Mouse (Mus musculus) cerebellum, postnatal 25 days (tissue): ENCODE measurements around the gene Pde7b.

Experiments
- DNase-seq, 2 experiments: peaks; one replicate each; pipeline ENCODE4 v3.0.0; 2021; ENCODE audit warnings: mixed read lengths in 2 of 2

Gene Pde7b

DNA sequence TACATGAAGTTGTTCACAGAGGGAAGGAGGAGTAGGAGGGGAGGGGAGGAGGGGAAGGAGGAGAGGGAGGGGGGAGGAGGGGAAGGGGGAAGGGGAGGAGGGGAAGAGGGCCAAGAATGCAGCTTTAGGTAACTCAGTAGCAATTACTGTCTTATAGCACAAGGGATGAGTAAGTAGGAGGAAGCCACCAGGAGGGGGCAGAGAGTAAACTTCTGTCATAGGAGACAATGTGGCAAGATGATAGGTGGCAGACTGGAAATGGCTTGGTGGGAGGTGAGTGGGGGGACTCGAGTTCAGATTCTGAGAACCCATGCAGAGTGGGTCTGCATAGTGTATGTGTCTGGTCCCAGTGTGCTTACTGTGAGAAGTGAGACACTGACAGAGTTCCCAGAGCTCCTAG lies 234.1 kb downstream of the Pde7b start:
- DNase-seq = no peak

- DNase-seq = no peak
Measured at GRCm38 (mm10) chr10:20490281-20490680, 234.6 kb downstream of the Pde7b start.

DNA sequence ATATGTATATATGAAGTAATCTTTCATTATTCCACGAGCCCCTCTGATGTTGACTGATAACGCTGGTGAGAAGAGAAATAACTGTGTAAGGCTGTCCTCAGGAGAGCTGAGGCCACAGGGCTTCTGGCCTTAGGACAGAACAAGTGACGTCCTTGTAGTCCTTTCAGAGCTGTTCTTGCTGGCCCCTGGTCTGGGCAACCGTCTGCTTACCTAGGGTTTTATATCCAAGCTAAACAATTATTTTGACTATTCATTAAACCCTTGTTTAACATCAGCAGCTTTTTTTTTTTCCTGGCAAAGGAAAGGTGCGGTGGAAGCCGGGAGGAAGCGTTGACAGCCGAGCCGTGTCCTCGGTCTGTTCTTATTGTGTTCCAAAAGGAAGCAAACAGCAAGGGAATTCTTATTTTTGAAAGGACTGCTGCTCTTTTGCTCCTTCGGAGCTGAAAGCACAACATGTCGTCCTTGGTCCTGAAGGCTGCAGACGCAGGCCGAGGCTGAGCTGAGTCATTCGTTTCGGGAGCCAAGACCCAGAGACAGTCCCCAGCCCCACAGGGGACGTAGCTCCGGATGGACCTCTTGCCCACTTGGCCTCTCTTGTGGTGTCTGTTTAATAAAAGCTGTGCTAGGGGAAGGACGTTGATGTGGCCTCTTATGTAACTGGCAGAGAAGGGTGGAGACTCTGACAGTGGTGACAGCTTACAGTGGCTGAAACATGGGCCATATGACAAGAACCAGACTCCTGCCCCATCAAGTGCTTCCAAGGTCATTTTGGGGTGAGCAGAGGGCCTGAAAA lies 238.2 kb downstream of the Pde7b start:
- peak; percentile 7 to 8 for DNase-seq

- no peak for DNase-seq
Measured at GRCm38 (mm10) chr10:20485816-20486215, 239.1 kb downstream of the Pde7b start.

- no peak for DNase-seq
Measured at GRCm38 (mm10) chr10:20479481-20479880, 245.4 kb downstream of the Pde7b start.

GRCm38 (mm10) chr10:20478456-20478855 lies 246.4 kb downstream of the Pde7b start:
- DNase-seq = no peak

DNA sequence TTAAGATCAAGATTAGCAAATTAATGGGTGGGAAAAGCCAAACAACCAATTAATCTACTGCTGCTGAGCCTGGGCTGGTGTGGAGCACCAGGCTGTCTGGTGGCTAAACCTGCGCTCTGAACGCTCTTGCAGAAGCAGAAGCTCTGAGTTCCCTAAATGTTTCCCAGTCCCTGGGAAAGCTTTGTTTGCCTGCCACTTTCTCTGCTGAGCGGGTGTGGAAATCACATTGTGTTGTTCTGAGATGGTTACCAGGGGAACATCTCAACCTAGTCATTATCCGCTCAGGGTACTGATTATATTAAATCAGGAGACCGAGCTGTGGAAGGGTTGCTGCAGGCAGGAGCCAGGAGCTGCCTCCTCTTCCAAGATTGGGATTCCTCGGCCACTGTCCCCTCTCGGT lies 250.0 kb downstream of the Pde7b start:
- no peak for DNase-seq

DNA sequence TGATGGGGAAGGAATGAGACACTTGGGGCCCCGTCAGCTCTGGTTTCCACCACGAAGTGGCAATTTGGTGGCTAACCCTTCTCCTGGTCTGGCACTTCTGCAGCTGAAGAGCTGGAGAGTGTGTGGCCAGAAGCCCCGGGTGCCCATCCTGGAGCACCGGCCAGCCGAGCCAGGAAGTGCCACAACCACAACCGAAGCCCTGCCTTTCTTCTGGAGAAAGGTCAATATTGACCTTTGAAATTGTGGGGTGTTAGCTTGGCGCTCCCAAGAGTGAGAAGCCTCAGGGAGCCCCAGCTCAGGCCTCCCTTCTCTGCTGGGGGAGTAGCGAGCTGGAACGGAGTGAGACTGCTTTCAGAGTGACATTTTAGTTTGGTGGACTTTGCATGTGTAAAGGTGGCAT lies 250.8 kb downstream of the Pde7b start:
- no peak for DNase-seq

DNA sequence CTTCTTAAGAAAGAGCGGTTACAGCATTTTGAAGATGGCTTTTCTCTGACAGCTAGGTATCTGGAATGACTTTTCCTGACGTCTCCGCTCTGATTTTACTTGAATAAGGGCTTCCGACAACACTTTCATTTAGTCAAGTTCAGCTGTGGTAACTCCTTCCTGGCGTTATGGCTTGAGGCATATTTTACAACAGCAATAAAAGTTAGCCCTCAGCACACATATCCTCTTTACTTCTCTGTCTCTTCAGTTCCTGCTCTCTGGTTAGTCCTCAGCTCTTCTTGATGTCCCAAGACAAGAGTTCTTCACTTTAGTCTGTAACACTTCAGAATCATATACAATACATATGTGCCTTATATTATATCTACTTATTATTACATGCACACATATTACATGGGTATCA lies 251.4 kb downstream of the Pde7b start:
- no peak for DNase-seq

- no peak for DNase-seq
Measured at GRCm38 (mm10) chr10:20472007-20472406, 252.9 kb downstream of the Pde7b start.

GRCm38 (mm10) chr10:20464631-20465030 lies 260.2 kb downstream of the Pde7b start:
- no peak for DNase-seq

GRCm38 (mm10) chr10:20463941-20464340 lies 260.9 kb downstream of the Pde7b start:
- no peak for DNase-seq

DNA sequence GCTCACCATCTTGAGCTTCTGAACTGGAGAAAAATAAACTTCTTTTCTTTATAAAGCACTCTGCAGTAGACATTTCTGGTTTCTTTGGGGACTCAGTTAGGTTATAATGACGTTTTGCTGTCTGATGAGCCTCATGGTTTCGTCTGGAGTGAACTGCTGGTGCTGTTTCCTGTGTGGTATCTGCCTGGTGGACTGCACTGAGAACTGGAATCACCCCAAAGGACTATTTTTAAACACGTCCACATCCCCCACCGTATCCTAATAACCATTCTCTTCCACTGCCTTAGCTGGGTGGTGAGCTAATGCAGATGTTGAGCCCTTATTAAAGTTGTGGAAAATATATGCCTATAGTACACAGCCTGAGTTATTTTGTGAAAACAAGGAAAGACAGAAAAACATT lies 262.3 kb downstream of the Pde7b start:
- DNase-seq = no peak

GRCm38 (mm10) chr10:20459657-20460350 lies 265.1 kb downstream of the Pde7b start:
- no peak for DNase-seq

DNA sequence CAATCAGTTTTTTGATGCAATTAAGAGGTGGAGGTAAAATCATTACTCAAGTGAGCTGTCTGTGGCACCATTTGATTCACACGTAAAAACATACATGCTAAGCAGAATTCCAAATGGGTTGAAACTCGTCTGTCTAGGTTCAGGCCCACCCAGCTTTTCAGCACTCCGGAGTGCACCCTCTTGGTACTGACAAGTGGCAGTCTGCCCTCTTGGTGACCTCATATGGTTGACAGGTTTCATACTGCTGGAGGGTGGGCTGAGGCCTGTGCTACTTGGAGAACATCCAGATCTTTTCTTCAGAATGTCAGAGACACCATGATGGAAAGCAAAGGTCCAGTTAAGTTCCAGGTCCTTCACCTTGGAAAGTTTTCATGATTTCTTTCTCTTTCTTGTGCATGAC lies 265.7 kb downstream of the Pde7b start:
- no peak for DNase-seq

GRCm38 (mm10) chr10:20454387-20455065 lies 270.4 kb downstream of the Pde7b start:
- no peak for DNase-seq

DNA sequence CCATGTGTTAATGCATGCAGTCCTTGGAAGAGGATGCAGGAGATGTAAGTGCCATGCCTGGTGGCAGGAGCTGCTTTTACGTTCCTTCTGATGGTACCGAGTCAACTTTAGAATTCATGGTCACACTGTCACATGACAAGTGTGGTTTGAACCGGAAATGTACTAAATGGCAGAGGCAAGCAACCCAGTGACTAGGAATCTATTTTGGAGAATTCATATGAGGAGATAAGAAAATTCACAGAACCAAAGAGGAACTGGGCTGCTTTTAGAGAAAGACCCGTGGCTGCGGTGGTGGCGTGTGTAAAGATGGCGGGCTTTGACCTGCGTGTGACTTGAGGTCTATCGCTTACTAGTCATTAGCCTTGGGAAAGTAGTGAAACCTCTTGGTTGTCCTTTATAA lies 287.4 kb downstream of the Pde7b start:
- DNase-seq = no peak

GRCm38 (mm10) chr10:20437021-20437420 lies 287.9 kb downstream of the Pde7b start:
- DNase-seq = no peak

DNA sequence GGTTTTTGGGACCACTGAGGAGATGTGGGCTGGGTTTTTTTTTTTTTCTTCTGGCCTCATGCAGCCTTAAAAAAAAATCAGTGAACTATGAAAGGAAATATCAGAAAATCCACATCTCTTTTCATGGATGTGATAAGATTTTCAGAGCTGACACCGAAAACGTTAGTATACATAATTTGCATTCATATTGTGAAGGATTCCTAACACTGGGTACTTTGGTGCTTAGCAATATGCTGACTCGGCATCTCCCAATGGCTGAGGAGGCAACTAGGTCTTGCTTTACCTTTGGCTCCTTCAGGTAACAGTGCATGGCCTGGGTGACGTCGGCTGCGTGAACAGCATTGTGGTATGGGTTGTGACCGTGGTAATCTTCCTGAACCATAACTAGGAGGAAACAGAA lies 289.0 kb downstream of the Pde7b start:
- DNase-seq = no peak

GRCm38 (mm10) chr10:20431336-20431735 lies 293.5 kb downstream of the Pde7b start:
- no peak for DNase-seq

GRCm38 (mm10) chr10:20421299-20421883 lies 303.5 kb downstream of the Pde7b start:
- DNase-seq = no peak

DNA sequence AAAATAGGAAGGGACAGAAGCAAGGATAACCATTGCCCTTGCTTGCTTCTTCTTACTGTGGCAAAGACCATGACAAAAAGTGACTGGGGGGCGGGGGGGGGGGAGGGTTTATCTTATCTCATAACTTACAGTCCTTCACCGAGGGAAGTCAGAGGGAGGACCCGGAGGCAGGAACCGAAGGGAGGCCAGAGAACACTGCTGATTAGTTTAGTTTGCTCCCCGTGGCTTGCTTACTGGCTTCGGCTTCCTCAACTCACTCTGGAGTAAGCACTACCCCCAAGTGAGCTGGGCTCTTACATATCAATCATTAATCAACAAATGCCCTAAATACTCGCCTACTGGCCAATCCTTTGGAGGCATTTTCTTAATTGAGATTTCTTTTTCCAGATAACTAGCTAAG lies 304.6 kb downstream of the Pde7b start:
- DNase-seq = no peak

- no peak for DNase-seq
Measured at GRCm38 (mm10) chr10:20418856-20419219, 306.0 kb downstream of the Pde7b start.
